Mouse (Mus musculus): ENCODE measurements around the gene Tmem132a. TPM values are rescaled to one million over a fixed set of nuclear protein-coding genes. Genes with fewer than 3 reads are reported as not detected.
A peak's percentile ranks its signal among the peaks of the same experiment; 100 is the strongest.

Tmem132a gene
- polyA plus RNA-seq (2016; fragmentation: Nextera tagmentation; extraction: Ambion mirVana), result 63.8 and 77.5 TPM in 2 replicates

GRCm38 (mm10) chr19:10869886-10870527 is at the start of gene Tmem132a:
Gene Tmem132a, minus strand, starts transcription at chr19:10869940.
- Histone ChIP-seq H3K9me3 (no peaks in the 10 kb centered on the region), H3K27ac (peak within 1 kb of the TSS; percentile 96), H3K4me1 (peaks cover 34% of the 10 kb centered on the region), H3K27me3 (ENCODE audit: insufficient read depth, poor library complexity, severe bottlenecking) (no peaks in the 10 kb centered on the region), H3K4me3 (peak within 1 kb of the TSS; percentile 89), H3K36me3 (peaks cover 61% of the 10 kb centered on the region)
- no peak for DNase-seq (ENCODE audit: low spot score)
- WGBS, result 5% methylated on average over 8 of the region's 8 CpGs

- no peaks in the 10 kb centered on the region for H3K36me3 ChIP-seq
- no peak for DNase-seq (ENCODE audit: low spot score)
- H3K9me3 ChIP-seq, result no peaks in the 10 kb centered on the region
- peaks cover 9% of the 10 kb centered on the region; the same call in 1 of the 2 replicates for H3K27me3 ChIP-seq (ENCODE audit: insufficient read depth, poor library complexity, severe bottlenecking)
- peaks cover 26% of the 10 kb centered on the region for H3K4me1 ChIP-seq
- no peak overlapping the region for H3K27ac ChIP-seq
- 84% methylated on average over 10 of the region's 10 CpGs for WGBS
- H3K4me3 ChIP-seq, result no peak overlapping the region
These were observed 48.7 kb upstream of the Tmem132a start for GRCm38 (mm10) chr19:10918321-10918991.

GRCm38 (mm10) chr19:10916506-10916905 is 46.8 kb upstream of the Tmem132a start:
- Histone ChIP-seq H3K4me1 (peaks cover 26% of the 10 kb centered on the region), H3K4me3 (no peak overlapping the region), H3K27me3 (ENCODE audit: insufficient read depth, poor library complexity, severe bottlenecking) (peaks cover 9% of the 10 kb centered on the region; the same call in 1 of the 2 replicates), H3K9me3 (no peaks in the 10 kb centered on the region), H3K36me3 (no peaks in the 10 kb centered on the region), H3K27ac (no peak overlapping the region)
- 40% methylated on average over 5 of the region's 5 CpGs for WGBS
- no peak for DNase-seq (ENCODE audit: low spot score)

DNA sequence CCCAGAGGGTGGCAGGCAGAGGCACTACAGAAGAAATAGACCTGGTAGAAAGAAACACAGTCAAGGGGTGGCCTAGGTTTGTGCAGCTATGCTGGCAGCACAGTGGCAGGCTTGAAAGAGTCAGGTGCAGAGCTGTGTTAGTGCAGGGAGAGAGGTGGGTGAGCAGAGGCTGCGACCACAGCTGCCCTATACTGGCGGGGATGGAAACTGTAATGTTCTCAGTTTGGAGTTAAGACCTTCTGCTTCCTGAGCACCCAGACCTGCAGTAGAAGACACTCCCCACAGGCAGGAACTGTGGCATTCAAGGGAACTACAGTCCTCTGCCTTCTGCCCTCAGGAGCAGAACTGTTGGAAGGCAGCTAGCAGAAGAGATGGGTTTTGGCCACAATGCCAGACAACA is 45.1 kb upstream of the Tmem132a start:
- no peak for DNase-seq (ENCODE audit: low spot score)
- 64% methylated on average over 2 of the region's 2 CpGs for WGBS
- no peaks in the 10 kb centered on the region for H3K36me3 ChIP-seq
- peak overlapping the region; percentile 66; the same call in 1 of the 2 replicates for H3K27ac ChIP-seq
- H3K4me1 ChIP-seq, result peaks cover 26% of the 10 kb centered on the region
- no peaks in the 10 kb centered on the region for H3K9me3 ChIP-seq
- H3K4me3 ChIP-seq, result no peak overlapping the region
- H3K27me3 ChIP-seq (ENCODE audit: insufficient read depth, poor library complexity, severe bottlenecking), result peaks cover 5% of the 10 kb centered on the region; the same call in 1 of the 2 replicates

GRCm38 (mm10) chr19:10914291-10914690 is 44.6 kb upstream of the Tmem132a start:
- 31% methylated on average over 7 of the region's 7 CpGs for WGBS
- Histone ChIP-seq H3K4me1 (peaks cover 31% of the 10 kb centered on the region), H3K27ac (peak overlapping the region; percentile 66), H3K27me3 (ENCODE audit: insufficient read depth, poor library complexity, severe bottlenecking) (peaks cover 4% of the 10 kb centered on the region; the same call in 1 of the 2 replicates), H3K36me3 (no peaks in the 10 kb centered on the region), H3K9me3 (no peaks in the 10 kb centered on the region), H3K4me3 (no peak overlapping the region)
- DNase-seq (ENCODE audit: low spot score), result peak; percentile 84

DNA sequence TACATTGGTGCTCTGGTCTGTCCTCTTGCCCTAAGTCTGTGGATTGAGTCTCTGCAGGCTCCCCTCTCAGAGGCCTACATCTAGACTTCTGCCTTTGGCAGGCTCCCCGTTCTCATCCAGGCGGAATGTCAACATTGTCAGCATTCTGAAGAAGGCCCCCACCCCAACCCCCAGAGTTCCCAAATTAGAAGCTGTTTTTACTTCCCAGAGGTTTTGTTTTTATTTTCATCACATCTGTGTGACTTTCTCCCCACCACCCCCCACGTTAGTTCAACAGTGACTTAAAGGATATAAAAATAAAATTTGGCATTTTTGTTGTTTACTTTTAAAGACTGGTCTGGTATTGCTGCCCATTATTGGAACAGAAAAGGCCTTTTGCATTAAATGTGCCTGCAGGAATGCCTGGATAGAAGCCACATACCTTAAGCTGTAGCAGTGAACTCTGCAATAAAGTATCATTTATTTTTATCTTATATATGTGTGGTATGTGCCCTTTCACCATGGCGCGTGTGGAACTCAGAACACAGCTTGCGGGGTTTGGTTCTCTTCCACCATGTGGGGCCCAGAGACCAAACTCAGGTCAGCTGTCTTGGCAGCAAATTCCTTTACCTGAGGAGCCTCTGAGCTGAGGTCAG is 39.5 kb upstream of the Tmem132a start:
- H3K36me3 ChIP-seq, result peaks cover 35% of the 10 kb centered on the region
- no peak for DNase-seq (ENCODE audit: low spot score)
- no peak overlapping the region for H3K4me3 ChIP-seq
- H3K9me3 ChIP-seq, result no peaks in the 10 kb centered on the region
- WGBS, result 52% methylated on average over 6 of the region's 6 CpGs
- H3K4me1 ChIP-seq, result peaks cover 50% of the 10 kb centered on the region
- peak overlapping the region; percentile 64 for H3K27ac ChIP-seq
- no peaks in the 10 kb centered on the region for H3K27me3 ChIP-seq (ENCODE audit: insufficient read depth, poor library complexity, severe bottlenecking)

GRCm38 (mm10) chr19:10907891-10908290 is 38.2 kb upstream of the Tmem132a start:
- Histone ChIP-seq H3K27me3 (ENCODE audit: insufficient read depth, poor library complexity, severe bottlenecking) (no peaks in the 10 kb centered on the region), H3K9me3 (no peaks in the 10 kb centered on the region), H3K4me1 (peaks cover 46% of the 10 kb centered on the region), H3K27ac (no peak overlapping the region), H3K36me3 (peaks cover 47% of the 10 kb centered on the region), H3K4me3 (no peak overlapping the region)
- DNase-seq (ENCODE audit: low spot score), result no peak
- 48% methylated on average over 3 of the region's 3 CpGs for WGBS

- 0 out of 2 replicates have a peak overlapping the region, but pooled peaks have one; percentile 13 for H3K4me3 ChIP-seq
- H3K9me3 ChIP-seq, result no peaks in the 10 kb centered on the region
- H3K27ac ChIP-seq, result peak overlapping the region; percentile 79
- DNase-seq (ENCODE audit: low spot score), result no peak
- H3K27me3 ChIP-seq (ENCODE audit: insufficient read depth, poor library complexity, severe bottlenecking), result no peaks in the 10 kb centered on the region
- H3K36me3 ChIP-seq, result peaks cover 69% of the 10 kb centered on the region
- peaks cover 46% of the 10 kb centered on the region for H3K4me1 ChIP-seq
- 39% methylated on average over 5 of the region's 5 CpGs for WGBS
These were observed 35.9 kb upstream of the Tmem132a start for GRCm38 (mm10) chr19:10905728-10906000.

GRCm38 (mm10) chr19:10904927-10905727 is 35.4 kb upstream of the Tmem132a start:
- H3K4me1 ChIP-seq, result peaks cover 46% of the 10 kb centered on the region
- 0 out of 2 replicates have a peak overlapping the region, but pooled peaks have one; percentile 13 for H3K4me3 ChIP-seq
- 39% methylated on average over 7 of the region's 7 CpGs for WGBS
- DNase-seq (ENCODE audit: low spot score), result no peak
- H3K36me3 ChIP-seq, result peaks cover 74% of the 10 kb centered on the region
- H3K9me3 ChIP-seq, result no peaks in the 10 kb centered on the region
- H3K27me3 ChIP-seq (ENCODE audit: insufficient read depth, poor library complexity, severe bottlenecking), result no peaks in the 10 kb centered on the region
- H3K27ac ChIP-seq, result peak overlapping the region; percentile 79

- Histone ChIP-seq H3K4me1 (peaks cover 44% of the 10 kb centered on the region), H3K27me3 (ENCODE audit: insufficient read depth, poor library complexity, severe bottlenecking) (no peaks in the 10 kb centered on the region), H3K27ac (peak overlapping the region; percentile 42; the same call in 1 of the 2 replicates), H3K4me3 (no peak overlapping the region), H3K36me3 (peaks cover 81% of the 10 kb centered on the region), H3K9me3 (no peaks in the 10 kb centered on the region)
- no peak for DNase-seq (ENCODE audit: low spot score)
- WGBS, result 85% methylated on average over 5 of the region's 5 CpGs
These were observed 34.8 kb upstream of the Tmem132a start for GRCm38 (mm10) chr19:10904512-10904911.

DNA sequence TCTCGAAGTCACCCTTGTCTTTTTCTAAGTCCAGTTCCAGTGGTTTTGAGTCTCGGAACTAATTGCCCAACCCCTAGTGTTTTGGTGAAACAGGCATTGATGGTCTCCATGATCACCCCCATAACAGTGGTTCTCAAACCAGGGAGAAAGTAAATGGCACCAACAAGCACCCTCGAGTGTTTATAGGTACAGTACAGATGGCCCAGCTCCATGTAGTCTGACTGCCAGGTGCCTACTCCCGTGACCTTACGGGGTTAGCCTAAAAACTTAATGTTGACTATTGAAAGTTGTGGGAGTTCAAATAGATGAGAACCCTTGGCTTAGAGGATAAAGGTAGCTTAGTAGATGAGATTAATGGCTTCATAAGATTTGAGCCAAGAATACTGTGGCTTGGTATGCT is 31.3 kb upstream of the Tmem132a start:
- H3K9me3 ChIP-seq, result no peaks in the 10 kb centered on the region
- H3K4me3 ChIP-seq, result no peak overlapping the region
- peaks cover 87% of the 10 kb centered on the region for H3K36me3 ChIP-seq
- peaks cover 39% of the 10 kb centered on the region for H3K4me1 ChIP-seq
- 96% methylated on average over 5 of the region's 5 CpGs for WGBS
- no peak overlapping the region for H3K27ac ChIP-seq
- DNase-seq (ENCODE audit: low spot score), result no peak
- no peaks in the 10 kb centered on the region for H3K27me3 ChIP-seq (ENCODE audit: insufficient read depth, poor library complexity, severe bottlenecking)

DNA sequence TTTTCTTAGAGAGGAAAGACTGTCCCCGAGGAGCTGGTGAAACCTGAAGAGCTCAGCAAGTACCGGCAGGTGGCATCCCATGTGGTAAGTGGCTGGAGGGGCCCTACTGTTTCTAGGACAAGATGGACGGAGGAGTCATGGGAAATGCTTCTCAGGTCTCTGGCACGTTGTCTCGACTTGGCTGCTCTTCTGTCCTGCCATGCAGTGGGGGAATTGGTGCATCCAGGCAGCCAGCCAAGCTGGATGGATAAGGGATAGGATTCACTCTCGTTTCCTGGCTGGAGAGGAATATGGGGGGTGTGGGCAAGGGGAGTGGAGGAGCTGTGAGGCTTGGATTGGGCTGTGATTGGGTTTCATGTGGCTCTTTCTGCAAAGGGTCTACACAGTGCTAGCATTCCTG is 30.6 kb upstream of the Tmem132a start:
- H3K36me3 ChIP-seq, result peaks cover 80% of the 10 kb centered on the region
- peaks cover 32% of the 10 kb centered on the region for H3K4me1 ChIP-seq
- H3K9me3 ChIP-seq, result no peaks in the 10 kb centered on the region
- H3K4me3 ChIP-seq, result no peak overlapping the region
- H3K27me3 ChIP-seq (ENCODE audit: insufficient read depth, poor library complexity, severe bottlenecking), result no peaks in the 10 kb centered on the region
- 81% methylated on average over 6 of the region's 6 CpGs for WGBS
- no peak overlapping the region for H3K27ac ChIP-seq
- DNase-seq (ENCODE audit: low spot score), result no peak

Data from heart, embryonic 10.5 days (tissue).